Mouse (Mus musculus) midbrain, embryonic 10.5 days (tissue): ENCODE results near the gene Slco4a1. TPM values are rescaled to one million over a fixed set of nuclear protein-coding genes. Genes with fewer than 3 reads are reported as not detected.

Source experiments
- DNase-seq: peaks from one replicate; pipeline ENCODE4 v3.0.0-alpha.2; 2017; ENCODE audit warnings: low spot score
- H3K27ac ChIP-seq: fragments of 300-500 bp; sonication (generic); replicated peaks from 2 replicates; pipeline ENCODE4 v1.5.1; 2016; ENCODE audit warnings: mild to moderate bottlenecking
- H3K27me3 ChIP-seq: fragments of 300-500 bp; sonication (generic); 2 replicates; pipeline ENCODE4 v1.6.1; 2016; ENCODE audit warnings: low read depth, mild to moderate bottlenecking; ENCODE audit not compliant: poor library complexity, severe bottlenecking
- H3K36me3 ChIP-seq: fragments of 300-500 bp; sonication (generic); 2 replicates; pipeline ENCODE4 v1.6.1; 2016; ENCODE audit warnings: mild to moderate bottlenecking, moderate library complexity
- H3K4me1 ChIP-seq: fragments of 300-500 bp; sonication (generic); 2 replicates; pipeline ENCODE4 v1.6.1; 2016
- H3K4me3 ChIP-seq: fragments of 300-500 bp; sonication (generic); 2 replicates; pipeline ENCODE4 v1.5.1; 2016; ENCODE audit warnings: mild to moderate bottlenecking, moderate library complexity
- H3K9me3 ChIP-seq: fragments of 300-500 bp; sonication (generic); replicated peaks from 2 replicates; pipeline ENCODE4 v1.6.1; 2016; ENCODE audit warnings: mild to moderate bottlenecking
- WGBS: fragments of 180-500 bp; shearing (Covaris S2); methylation state at CpG from one replicate; pipeline ENCODE4 v1.1.7; 2016; 5-methylcytosine and 5-hydroxymethylcytosine counted together
- polyA plus RNA-seq: library from polyadenylated mRNA; unstranded; fragments of >200 nt; fragmentation: Nextera tagmentation; extraction: Ambion mirVana; gene quantifications from 2 replicates; pipeline ENCODE4 v1.2.1, GENCODE M21; 2016

Slco4a1 gene
- polyA plus RNA-seq, 1 experiment from 2014 or later: 5.3 TPM

DNA sequence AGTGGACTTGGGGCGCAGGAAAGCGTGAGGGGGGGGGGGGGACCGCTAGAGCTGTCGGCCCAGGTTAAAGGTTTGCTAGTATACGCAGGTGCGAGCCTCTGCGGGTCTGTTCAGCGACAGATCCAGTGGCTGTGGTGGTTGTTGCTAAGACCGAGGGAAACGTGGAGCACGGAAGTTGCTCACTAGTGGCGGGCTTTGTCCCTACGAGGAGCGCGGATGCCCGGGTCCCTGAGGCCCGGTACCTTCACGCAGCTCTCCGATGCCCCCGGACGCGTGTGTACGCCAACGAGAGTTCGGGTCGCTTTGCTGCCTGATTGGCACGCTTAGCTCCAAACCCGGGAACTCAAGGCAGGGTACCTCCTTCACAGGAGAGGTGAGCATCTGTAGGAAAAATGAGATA lies 660 bp downstream of the Slco4a1 start:
- peak overlapping the region; percentile 74 for H3K4me3 ChIP-seq
- peaks cover 84% of the 10 kb centered on the region for H3K27me3 ChIP-seq
- no peaks in the 10 kb centered on the region for H3K36me3 ChIP-seq
- peaks cover 41% of the 10 kb centered on the region for H3K4me1 ChIP-seq
- H3K27ac ChIP-seq: peak overlapping the region; percentile 82
- no peaks in the 10 kb centered on the region for H3K9me3 ChIP-seq
- 0% methylated on average over 28 of the region's 28 CpGs for WGBS
- DNase-seq: peak; percentile 52

DNA sequence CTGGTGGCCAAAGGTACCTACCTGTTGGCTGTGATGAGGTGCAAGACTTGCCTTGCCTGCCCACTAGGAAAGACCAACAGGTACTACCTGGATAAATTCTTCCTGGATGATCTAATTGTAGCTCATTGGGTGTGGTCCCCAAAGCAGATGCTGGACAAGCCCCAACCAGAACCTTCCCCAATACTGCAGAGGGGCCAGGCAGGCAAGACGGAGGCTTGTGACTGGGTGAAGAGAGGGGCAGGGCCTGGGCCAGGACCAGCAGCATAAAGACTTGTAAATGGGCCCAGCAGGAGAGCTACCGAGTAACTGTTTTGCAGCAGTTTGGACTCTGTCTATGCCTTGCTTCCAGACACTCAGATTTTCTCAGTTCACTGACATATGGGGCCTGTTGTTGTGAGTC lies 1.6 kb downstream of the Slco4a1 start:
- 24% methylated on average over 2 of the region's 2 CpGs for WGBS
- no peaks in the 10 kb centered on the region for H3K36me3 ChIP-seq
- peaks cover 41% of the 10 kb centered on the region for H3K4me1 ChIP-seq
- peaks cover 84% of the 10 kb centered on the region for H3K27me3 ChIP-seq
- 0 out of 2 replicates have a peak overlapping the region, but pooled peaks have one; percentile 74 for H3K4me3 ChIP-seq
- DNase-seq: no peak
- H3K27ac ChIP-seq: no peak overlapping the region
- no peaks in the 10 kb centered on the region for H3K9me3 ChIP-seq

GRCm38 (mm10) chr2:180459437-180459836 lies 3.4 kb downstream of the Slco4a1 start:
- peaks cover 2% of the 10 kb centered on the region; the same call in 1 of the 2 replicates for H3K36me3 ChIP-seq
- WGBS: 82% methylated on average over 4 of the region's 4 CpGs
- H3K4me3 ChIP-seq: no peak overlapping the region
- H3K9me3 ChIP-seq: no peaks in the 10 kb centered on the region
- peaks cover 66% of the 10 kb centered on the region for H3K27me3 ChIP-seq
- H3K4me1 ChIP-seq: peaks cover 41% of the 10 kb centered on the region
- H3K27ac ChIP-seq: no peak overlapping the region
- no peak for DNase-seq

- Histone ChIP-seq H3K36me3 (peaks cover 10% of the 10 kb centered on the region; the same call in 1 of the 2 replicates), H3K27me3 (peaks cover 53% of the 10 kb centered on the region), H3K4me3 (no peak overlapping the region), H3K4me1 (peaks cover 38% of the 10 kb centered on the region), H3K27ac (no peak overlapping the region), H3K9me3 (no peaks in the 10 kb centered on the region)
- WGBS: 57% methylated on average over 8 of the region's 8 CpGs
- DNase-seq: no peak
Observed at GRCm38 (mm10) chr2:180460801-180461200, 4.8 kb downstream of the Slco4a1 start.

DNA sequence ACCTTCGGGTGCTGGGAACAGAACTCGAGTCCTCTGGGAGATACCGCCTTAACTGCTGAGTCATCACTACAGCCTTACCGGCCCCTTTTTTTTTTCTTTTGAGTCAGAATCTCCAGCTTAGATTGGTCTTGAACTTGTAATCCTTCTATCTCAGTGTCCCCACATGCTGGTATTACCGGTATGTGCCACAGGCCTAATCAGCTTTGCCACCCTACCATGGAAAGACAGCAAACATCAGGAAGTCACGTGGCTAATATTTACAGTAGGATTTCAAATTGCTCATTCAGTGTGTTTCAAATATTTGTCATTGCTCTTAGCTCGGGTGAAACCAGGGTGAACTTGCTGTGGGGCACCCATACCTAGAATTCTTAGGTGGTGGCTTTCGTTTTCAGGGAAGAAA lies 6.5 kb downstream of the Slco4a1 start:
- no peak for DNase-seq
- Histone ChIP-seq H3K27ac (no peak overlapping the region), H3K4me3 (no peak overlapping the region), H3K4me1 (peaks cover 28% of the 10 kb centered on the region), H3K9me3 (no peaks in the 10 kb centered on the region), H3K27me3 (peaks cover 35% of the 10 kb centered on the region), H3K36me3 (peaks cover 14% of the 10 kb centered on the region; the same call in 1 of the 2 replicates)
- 88% methylated on average over 8 of the region's 8 CpGs for WGBS

DNA sequence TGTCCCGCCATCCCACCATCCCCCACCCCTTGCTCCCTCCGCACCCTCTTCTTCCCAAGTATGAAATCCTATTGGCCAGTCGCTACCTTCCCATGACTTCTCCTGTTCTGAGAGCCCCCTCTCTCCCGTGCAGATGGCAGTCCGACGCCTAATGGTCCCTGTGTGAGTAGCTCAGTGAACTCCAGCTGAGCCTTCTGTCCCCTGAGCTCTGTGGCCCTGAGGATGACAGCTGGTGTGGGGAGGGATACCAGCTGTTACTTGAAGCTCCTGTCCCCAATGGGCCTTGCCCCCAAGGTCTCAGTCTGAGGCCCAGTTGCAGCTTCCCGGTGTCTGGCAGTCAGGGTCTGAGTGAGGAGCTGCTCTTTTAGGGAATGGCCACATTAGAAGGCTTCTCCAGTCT lies 10.5 kb downstream of the Slco4a1 start:
- no peak overlapping the region for H3K4me3 ChIP-seq
- no peak for DNase-seq
- H3K4me1 ChIP-seq: peaks cover 12% of the 10 kb centered on the region
- no peaks in the 10 kb centered on the region for H3K9me3 ChIP-seq
- H3K36me3 ChIP-seq: peaks cover 19% of the 10 kb centered on the region; the same call in 1 of the 2 replicates
- H3K27me3 ChIP-seq: peaks cover 8% of the 10 kb centered on the region
- 79% methylated on average over 7 of the region's 7 CpGs for WGBS
- peak overlapping the region; percentile 52; the same call in 1 of the 2 replicates for H3K27ac ChIP-seq

GRCm38 (mm10) chr2:180468871-180469270 lies 12.8 kb downstream of the Slco4a1 start:
- H3K9me3 ChIP-seq: no peaks in the 10 kb centered on the region
- WGBS: 87% methylated on average over 8 of the region's 8 CpGs
- no peak overlapping the region for H3K27ac ChIP-seq
- peaks cover 25% of the 10 kb centered on the region for H3K27me3 ChIP-seq
- H3K4me1 ChIP-seq: peaks cover 22% of the 10 kb centered on the region
- H3K4me3 ChIP-seq: no peak overlapping the region
- DNase-seq: no peak
- H3K36me3 ChIP-seq: peaks cover 19% of the 10 kb centered on the region; the same call in 1 of the 2 replicates

- WGBS: 69% methylated on average over 9 of the region's 9 CpGs
- H3K4me1 ChIP-seq: peaks cover 22% of the 10 kb centered on the region
- DNase-seq: no peak
- no peaks in the 10 kb centered on the region for H3K9me3 ChIP-seq
- H3K4me3 ChIP-seq: no peak overlapping the region
- peaks cover 14% of the 10 kb centered on the region; the same call in 1 of the 2 replicates for H3K36me3 ChIP-seq
- peaks cover 31% of the 10 kb centered on the region for H3K27me3 ChIP-seq
- no peak overlapping the region for H3K27ac ChIP-seq
Observed at GRCm38 (mm10) chr2:180469768-180470167, 13.7 kb downstream of the Slco4a1 start.

GRCm38 (mm10) chr2:180472306-180473079 lies 16.4 kb downstream of the Slco4a1 start:
- Histone ChIP-seq H3K9me3 (no peaks in the 10 kb centered on the region), H3K4me1 (peaks cover 13% of the 10 kb centered on the region), H3K36me3 (0 out of 2 replicates have a peak, but pooled peaks cover 5% of the 10 kb centered on the region), H3K27me3 (peaks cover 48% of the 10 kb centered on the region), H3K4me3 (peak overlapping the region; percentile 26), H3K27ac (no peak overlapping the region)
- WGBS: 6% methylated on average over 21 of the region's 21 CpGs
- DNase-seq: peak; percentile 62

GRCm38 (mm10) chr2:180473080-180473440 lies 17.0 kb downstream of the Slco4a1 start:
- Histone ChIP-seq H3K27ac (no peak overlapping the region), H3K4me3 (no peak overlapping the region), H3K4me1 (peaks cover 13% of the 10 kb centered on the region), H3K9me3 (no peaks in the 10 kb centered on the region), H3K36me3 (0 out of 2 replicates have a peak, but pooled peaks cover 1% of the 10 kb centered on the region), H3K27me3 (peaks cover 52% of the 10 kb centered on the region)
- peak; percentile 57 for DNase-seq
- WGBS: 34% methylated on average over 7 of the region's 7 CpGs

DNA sequence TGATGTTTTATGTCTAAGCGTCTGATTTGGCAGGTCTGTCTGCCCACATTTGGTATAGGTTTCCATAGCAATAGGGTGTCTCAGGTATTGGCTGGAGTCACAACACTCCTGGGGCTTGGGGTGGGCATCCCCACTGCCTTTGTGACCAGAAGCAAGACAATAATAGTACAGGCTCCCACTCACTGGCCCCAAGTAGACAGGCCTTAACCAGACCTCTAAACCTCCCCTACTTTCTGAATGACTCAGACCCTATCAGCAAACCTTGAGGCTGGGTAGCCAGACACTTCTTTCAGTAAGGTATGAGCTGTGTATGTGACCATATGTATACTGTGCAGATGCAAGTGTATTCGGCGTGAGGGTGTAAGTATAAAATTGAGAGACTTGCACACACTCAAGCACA lies 18.8 kb downstream of the Slco4a1 start:
- Histone ChIP-seq H3K4me1 (peaks cover 11% of the 10 kb centered on the region), H3K27ac (no peak overlapping the region), H3K27me3 (peaks cover 71% of the 10 kb centered on the region), H3K36me3 (no peaks in the 10 kb centered on the region), H3K9me3 (no peaks in the 10 kb centered on the region), H3K4me3 (no peak overlapping the region)
- 96% methylated on average over 3 of the region's 3 CpGs for WGBS
- DNase-seq: no peak

DNA sequence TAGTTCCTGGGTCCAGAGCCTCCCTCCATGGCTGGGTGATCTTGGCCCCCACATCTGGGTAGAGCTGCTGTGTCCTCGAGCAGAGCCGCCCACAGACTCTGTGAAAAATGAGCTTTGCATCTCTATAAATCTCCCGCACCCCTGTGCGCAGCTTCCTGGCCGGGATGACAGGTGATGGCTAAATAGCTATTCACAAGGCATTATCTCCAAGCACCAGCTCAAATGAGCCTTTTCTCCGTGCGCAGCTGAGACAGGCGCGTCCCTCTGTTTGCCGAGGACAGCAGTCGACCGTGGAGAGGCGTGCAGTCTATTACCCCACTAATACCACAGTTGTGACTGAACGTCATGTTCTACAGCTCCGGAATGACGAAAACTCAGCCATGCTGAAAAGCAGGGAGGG lies 26.2 kb downstream of the Slco4a1 start:
- peaks cover 96% of the 10 kb centered on the region for H3K27me3 ChIP-seq

DNA sequence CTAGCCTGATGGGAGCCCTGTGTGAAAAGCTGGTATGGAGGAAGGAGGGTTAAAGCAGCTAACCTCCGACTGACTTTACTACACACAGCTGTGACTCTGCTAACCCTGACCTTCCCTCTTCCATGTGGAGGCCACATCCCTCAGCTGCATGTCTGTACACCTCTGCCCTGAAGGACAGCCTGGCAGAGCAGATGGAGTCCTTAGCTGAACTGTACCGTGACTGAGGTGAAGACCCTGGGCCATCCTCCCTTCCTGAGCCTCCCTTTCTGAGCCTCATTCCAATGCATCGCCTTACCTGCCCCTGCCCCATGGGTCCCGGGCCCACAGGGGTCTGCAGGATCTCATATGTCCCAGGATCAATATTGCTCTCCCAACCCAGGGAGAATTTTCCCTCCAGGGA lies 28.8 kb downstream of the Slco4a1 start:
- H3K9me3 ChIP-seq: no peaks in the 10 kb centered on the region
- H3K4me3 ChIP-seq: no peak overlapping the region
- peaks cover 71% of the 10 kb centered on the region for H3K4me1 ChIP-seq
- H3K27me3 ChIP-seq: peaks cover 88% of the 10 kb centered on the region
- 64% methylated on average over 4 of the region's 4 CpGs for WGBS
- no peaks in the 10 kb centered on the region for H3K36me3 ChIP-seq
- peak overlapping the region; percentile 66 for H3K27ac ChIP-seq
- DNase-seq: no peak

More for the DNA sequence above, 26.2 kb downstream of the Slco4a1 start:
- DNase-seq: peak; percentile 73
- peak overlapping the region; percentile 59 for H3K27ac ChIP-seq
- no peaks in the 10 kb centered on the region for H3K9me3 ChIP-seq
- H3K36me3 ChIP-seq: no peaks in the 10 kb centered on the region
- WGBS: 13% methylated on average over 16 of the region's 16 CpGs
- H3K4me1 ChIP-seq: peaks cover 50% of the 10 kb centered on the region
- H3K4me3 ChIP-seq: peak overlapping the region; percentile 31
